Mouse (Mus musculus): ENCODE results near the gene Rps19. TPM values are rescaled to one million over a fixed set of nuclear protein-coding genes. Genes with fewer than 3 reads are reported as not detected.

Gene Rps19
- total RNA-seq, 4 experiments from 2014 or later = 518 to 648 (median 579) TPM

DNA sequence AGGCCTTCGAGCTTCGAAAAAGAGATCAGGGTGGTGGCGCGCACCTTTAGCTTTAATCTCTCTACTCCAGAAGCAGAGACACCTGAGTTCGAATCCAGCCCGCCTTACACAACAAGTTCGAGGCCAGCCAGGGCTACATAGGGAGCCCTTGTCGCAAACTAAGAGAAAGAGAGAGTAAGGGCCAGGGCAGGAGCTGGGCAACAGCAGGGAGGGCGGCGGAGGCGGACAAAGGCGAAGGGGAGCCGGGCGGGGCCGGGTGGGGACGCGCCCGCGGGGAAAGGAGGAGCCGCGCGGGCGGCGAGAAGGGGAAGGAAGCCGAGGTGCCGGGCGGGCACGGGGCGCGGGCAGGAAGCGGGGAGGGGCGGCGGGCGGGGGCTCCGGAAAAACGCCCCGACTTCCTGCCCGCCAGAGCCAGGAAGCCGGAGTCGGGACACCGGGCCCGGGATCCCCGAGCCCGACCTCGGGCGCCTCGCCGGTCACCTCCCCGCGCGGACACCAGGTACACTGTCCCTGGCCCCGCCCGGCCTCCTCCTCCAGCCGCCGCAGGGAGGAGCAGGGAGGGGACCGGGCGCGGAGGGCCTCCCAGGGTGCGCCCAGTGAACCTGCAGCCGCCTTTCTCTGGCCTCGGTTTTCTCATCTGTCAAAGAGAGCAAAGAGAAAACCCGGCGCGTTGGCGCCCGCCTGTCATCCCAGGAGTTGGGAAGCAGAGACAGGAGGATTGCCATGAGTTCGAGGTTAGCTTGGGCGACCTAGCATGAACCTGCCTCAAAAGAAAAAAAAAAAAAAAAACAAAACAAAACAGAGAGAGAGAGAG lies 18.7 kb downstream of the Rps19 start, which contains the start of gene Arhgef1:
Arhgef1 (plus strand) TSS at position 283 of the 814 bp plus-strand sequence.
- no peak for DNase-seq (ENCODE audit: low spot score in 2 of 2)

DNA sequence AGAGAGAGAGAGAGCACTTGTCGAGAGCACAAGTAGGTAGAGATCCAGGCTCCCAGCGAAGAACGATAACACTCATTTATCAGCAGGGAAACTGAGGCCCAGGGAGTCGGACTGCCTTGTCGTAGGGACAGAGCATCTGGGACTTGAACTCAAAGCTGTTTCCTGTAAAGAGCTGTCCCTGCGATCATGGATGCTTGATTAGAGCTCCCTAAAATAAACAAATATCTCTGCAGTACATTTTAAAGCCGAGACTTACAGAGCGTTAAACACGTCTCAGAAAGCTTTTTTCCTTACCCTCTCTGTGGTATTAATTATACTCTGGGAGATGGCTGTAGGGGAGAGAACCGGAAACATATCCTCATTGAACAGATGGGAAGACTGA lies 19.3 kb downstream of the Rps19 start:
- DNase-seq (ENCODE audit: low spot score in 2 of 2) = no peak

DNA sequence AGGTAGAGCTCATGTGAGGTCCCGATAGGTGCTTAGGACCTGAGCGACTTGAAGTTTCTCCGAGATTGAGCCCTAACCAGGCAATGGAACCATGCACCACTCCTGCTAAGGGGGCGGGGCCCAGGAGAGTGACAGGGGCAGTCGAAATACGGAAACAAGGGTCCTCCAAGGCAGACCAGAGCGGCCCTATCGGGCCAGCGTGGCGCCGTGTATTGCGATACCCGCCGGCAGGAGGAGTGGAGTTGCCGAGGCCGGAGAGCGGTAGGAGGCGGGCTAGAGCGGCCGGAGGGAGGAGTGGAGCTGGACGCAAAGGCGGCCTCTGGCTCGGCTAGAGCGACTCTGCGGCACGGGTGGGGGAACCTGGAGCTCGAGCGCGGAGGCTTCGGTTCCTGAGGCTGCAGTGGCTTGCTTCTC lies 19.9 kb downstream of the Rps19 start:
- peak; percentile 96 for DNase-seq (ENCODE audit: low spot score in 2 of 2)

DNA sequence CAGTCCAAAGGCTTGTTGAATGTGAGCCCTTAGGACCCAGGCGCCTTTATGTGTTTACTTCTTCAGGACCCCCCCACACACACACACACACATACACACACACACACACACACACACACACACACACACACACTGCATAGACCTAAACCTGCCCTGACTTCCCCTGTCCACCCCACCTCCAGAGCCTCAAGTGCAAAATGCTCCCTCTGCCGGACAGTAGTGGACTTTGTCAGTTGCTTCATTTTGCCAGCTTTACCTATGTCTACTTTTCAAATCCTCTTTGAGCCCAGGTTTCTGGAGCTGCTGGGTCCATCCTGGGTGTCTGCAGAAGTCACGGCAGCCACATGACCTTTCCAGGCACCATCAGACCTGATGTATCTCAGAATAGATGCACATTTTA lies 20.8 kb downstream of the Rps19 start:
- no peak for DNase-seq (ENCODE audit: low spot score in 2 of 2)

DNA sequence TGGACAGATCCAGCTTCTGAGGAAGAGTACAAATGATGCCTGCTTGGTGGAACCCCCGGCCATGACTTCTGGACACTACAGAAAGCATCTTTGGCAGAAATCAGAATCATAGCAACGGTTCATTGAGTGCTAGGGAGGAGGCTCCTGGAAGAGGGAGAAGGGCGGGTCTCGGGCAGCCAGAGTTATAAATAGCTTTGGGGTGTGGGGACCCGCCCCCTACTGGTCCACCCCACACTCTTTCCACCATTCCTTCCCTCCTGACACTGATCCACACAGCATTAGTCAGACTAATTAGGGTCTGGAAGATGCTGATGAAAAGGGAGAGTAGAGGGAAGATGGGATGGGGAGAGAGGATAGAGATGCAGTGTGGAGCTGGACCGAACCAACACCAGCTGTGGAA lies 22.4 kb downstream of the Rps19 start:
- DNase-seq (ENCODE audit: low spot score in 2 of 2) = no peak

DNA sequence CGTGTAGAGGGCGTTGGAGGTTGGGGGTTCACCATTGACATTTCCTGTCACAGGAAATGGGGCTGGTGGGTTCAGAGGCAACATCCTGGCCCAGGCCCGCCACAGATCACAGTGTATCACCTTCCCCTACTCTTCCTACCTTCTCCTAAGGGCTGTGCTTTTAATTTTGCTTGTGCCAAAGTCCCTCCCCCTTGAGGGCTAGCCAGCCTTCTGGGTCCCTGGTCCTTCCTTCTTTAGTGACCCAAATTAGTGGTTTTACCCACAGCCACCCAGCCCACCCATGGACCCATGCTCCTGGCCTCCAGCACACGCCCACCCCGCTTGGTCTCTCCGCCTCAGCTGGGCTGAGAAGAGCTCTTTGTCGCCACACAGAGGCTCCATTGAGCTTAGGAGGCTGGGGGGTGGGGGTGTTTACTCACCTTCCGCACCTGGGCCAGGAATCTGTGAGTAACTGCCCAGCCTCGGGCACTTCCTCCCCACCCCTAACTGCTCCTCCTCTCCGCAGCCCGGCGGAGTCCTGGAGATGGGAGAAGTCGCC lies 23.1 kb downstream of the Rps19 start:
- no peak for DNase-seq (ENCODE audit: low spot score in 2 of 2)

DNA sequence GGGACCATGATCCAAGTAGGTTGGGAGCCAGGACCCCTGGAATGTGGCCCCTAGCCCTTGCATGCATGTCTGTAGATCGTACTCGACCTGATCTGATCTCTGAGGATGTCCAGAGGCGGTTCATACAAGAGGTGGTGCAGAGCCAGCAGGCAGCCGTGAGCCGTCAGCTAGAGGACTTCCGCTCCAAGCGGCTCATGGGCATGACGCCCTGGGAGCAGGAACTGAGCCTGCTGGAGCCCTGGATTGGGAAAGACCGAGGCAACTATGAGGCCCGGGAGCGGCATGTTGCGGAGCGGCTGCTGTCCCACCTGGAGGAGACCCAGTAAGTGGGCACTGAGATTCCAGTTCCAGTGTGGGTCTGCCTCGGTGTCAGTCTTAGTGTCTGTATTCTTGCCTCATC lies 28.3 kb downstream of the Rps19 start:
- DNase-seq (ENCODE audit: low spot score in 2 of 2) = no peak

DNA sequence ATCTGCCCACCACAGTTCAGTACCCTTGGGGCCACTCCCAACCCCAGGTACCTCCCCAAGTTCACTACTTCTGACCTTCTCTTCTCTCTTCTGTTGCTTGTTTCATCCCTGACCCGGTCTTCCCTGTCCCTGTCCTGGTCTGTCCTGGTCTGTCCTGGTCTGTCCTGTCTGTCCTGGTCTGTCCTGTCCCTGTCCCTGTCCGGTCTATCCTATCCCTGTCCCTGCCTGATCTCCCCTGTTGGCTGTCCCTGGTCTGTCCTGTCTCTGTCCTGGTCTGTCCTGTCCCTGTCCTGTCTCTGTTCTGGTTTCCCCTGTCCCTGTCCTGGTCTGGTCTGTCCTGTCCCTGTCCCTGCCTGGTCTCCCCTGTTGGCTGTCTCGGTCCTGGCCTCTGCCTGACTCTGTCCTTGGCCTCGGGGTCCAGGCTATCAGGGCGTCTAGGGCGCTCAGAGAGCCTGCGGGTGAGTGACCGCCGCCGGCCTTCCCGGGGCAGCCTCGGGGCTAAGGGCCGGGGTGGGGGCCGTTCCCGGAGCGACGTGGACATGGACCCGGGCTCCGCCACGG lies 34.7 kb downstream of the Rps19 start:
- no peak for DNase-seq (ENCODE audit: low spot score in 2 of 2)

DNA sequence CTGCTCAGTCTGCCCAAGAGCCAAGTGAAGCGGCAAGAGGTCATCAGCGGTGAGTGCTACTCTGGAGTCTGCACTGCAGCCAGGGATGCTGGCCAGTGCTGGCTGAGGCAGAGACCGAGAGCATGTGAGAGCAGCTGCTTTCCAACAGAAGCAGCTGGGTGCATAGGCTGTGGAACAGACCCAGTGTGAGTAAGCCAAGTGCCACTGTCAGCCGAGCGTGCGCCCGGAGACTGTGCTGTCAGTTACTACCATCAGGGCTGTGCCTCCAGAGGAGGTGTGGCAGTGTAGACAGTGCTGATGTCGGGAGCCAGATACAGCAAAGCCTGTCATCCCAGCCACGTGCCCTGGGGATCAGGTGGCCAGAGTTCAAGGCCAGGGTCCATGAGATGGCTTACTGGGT lies 35.6 kb downstream of the Rps19 start:
- peak; percentile 46 to 47 for DNase-seq (ENCODE audit: low spot score in 2 of 2)

DNA sequence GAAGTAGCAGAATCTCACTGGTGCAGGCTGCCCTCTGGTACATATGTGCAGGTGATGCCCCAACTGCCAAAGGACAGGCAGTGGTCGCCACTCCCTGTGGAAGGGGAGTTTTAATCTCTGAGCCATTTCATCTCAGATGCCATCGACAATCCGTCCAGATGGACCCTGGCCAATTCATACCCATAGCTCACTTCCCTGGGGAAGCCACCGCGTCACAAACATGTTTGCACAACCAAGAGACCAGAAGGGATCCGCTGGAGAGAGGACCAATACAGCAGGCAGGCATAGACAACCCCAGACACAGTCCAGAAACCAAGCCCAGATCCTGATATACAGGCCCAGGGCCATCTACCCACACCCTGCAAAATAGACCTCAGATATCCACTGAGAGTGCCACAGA lies 46.3 kb downstream of the Rps19 start:
- no peak for DNase-seq (ENCODE audit: low spot score in 2 of 2)

DNA sequence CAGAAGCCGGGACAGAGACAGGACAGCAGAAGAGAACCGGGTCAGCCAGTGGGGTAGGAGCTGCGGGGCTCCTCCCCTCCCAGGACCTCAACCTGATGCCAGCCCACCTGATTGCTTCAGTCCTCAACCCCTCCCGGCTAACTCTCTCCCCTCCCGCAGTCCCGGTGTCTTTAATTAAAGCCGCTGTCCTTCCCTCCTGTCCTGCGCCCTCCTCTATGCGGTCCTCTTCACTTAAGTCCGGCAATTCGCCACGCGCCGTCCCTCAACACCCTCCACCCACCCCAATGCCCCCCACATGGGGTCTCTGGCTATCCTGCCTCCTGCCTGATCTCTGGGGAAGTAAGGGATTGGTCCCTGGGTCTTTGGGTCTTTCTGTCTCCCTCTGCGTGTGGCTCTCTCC lies 47.5 kb downstream of the Rps19 start:
- no peak for DNase-seq (ENCODE audit: low spot score in 2 of 2)

Other genes with a start within 250 kb of the Rps19 start
- gene Lypd3, start 247.8 kb upstream of the Rps19 start, total RNA-seq (2022) = 1 to 10 TPM in 1 of 4 experiments, under 1 TPM in 3; 0.19 to 1.1 (median 0.34) TPM
- gene Tex101, start 207.7 kb upstream of the Rps19 start, total RNA-seq (2022) = not detected
- gene BC049730, start 175.1 kb upstream of the Rps19 start, total RNA-seq (2022) = not detected
- not detected for gene Gm4763, start 157.5 kb upstream of the Rps19 start, total RNA-seq (2022)
- under 1 TPM in 1 of 4 experiments, not detected in 3; 0.10 TPM for gene Cd177, start 124.1 kb upstream of the Rps19 start, total RNA-seq (2022)
- gene Ceacam10, start 107.2 kb upstream of the Rps19 start, total RNA-seq (2022) = not detected
- gene Gm9844, start 22.2 kb upstream of the Rps19 start, total RNA-seq (2022) = not detected
- gene Lypd4, start 14.4 kb upstream of the Rps19 start, total RNA-seq (2022) = not detected
- gene Dmrtc2, start 14.3 kb upstream of the Rps19 start, total RNA-seq (2022) = not detected
- gene Cd79a, start 13.0 kb downstream of the Rps19 start, total RNA-seq (2022) = under 1 TPM in 2 of 4 experiments, not detected in 2; 0.30 to 0.58 TPM
- 100 to 1,000 TPM in 1 of 4 experiments, 10 to 100 TPM in 3; 94.8 to 111 (median 99.3) TPM for gene Arhgef1, start 18.5 kb downstream of the Rps19 start, total RNA-seq (2022)
- not detected for gene Gm4881, start 60.1 kb downstream of the Rps19 start, total RNA-seq (2022)
- 100 to 1,000 TPM; 293 to 308 (median 300) TPM for gene Rabac1, start 88.4 kb downstream of the Rps19 start, total RNA-seq (2022)
- gene Atp1a3, start 121.6 kb downstream of the Rps19 start, total RNA-seq (2022) = 1,000 to 10,000 TPM; 2,163 to 2,251 (median 2,216) TPM
- 100 to 1,000 TPM; 206 to 235 (median 220) TPM for gene Grik5, start 188.0 kb downstream of the Rps19 start, total RNA-seq (2022)
- gene Zfp574, start 188.2 kb downstream of the Rps19 start, total RNA-seq (2022) = 10 to 100 TPM; 28.0 to 31.0 (median 29.6) TPM